Mouse (Mus musculus): ENCODE data around the gene Dpp3.

GRCm38 (mm10) chr19:4943253-4943588 lies 15.1 kb upstream of the Dpp3 start:
- TF ChIP-seq CTCF (IDR thresholded peaks at IDR 0.05; ENCODE audit: borderline replicate concordance, insufficient read depth, low read depth, low read length) (no peak), POLR2A (IDR thresholded peaks at IDR 0.05; ENCODE audit: borderline replicate concordance, insufficient read depth, low read length) (no peak)
